Mouse (Mus musculus) hematopoietic stem cell, adult 5-6 weeks (primary cell): ENCODE data around the gene Naa80. TPM values are rescaled to one million over a fixed set of nuclear protein-coding genes. Genes with fewer than 3 reads are reported as not detected.
A peak's percentile ranks its signal among the peaks of the same experiment; 100 is the strongest.
"Not testable (repeated sequence)": the region's sequence is repeated elsewhere in the genome, so short reads cannot be mapped to it uniquely, and the experiment has no call there.

Source experiments
- ATAC-seq, 2 experiments: fragments of 125-278 bp in 1 of 2; replicated peaks in 1 of 2; 2 replicates each; pipeline ENCODE4 v1.8.0; 2016 to 2017; ENCODE audit warnings: inconsistent platforms in 2 of 2, mild to moderate bottlenecking in 2 of 2, moderate number of reproducible peaks in 2 of 2, low read depth in 1 of 2, moderate TSS enrichment in 1 of 2; ENCODE audit not compliant: low FRiP score in 2 of 2, poor library complexity in 2 of 2, severe bottlenecking in 2 of 2, insufficient read depth in 1 of 2, low TSS enrichment in 1 of 2
- total RNA-seq: library from RNA; stranded (forward); fragments of 172-1452, 232-1000 nt; gene quantifications from 2 replicates; pipeline ENCODE4 v1.2.3, GENCODE M21; 2017

The Naa80 gene
- total RNA-seq, 1 experiment from 2014 or later: 12.2 TPM

- no peak for ATAC-seq
Observed at GRCm38 (mm10) chr9:107567702-107568319, 10.9 kb upstream of the Naa80 start, which contains the start of gene Hyal2. Hyal2 (plus strand) TSS chr9:107567945.

DNA sequence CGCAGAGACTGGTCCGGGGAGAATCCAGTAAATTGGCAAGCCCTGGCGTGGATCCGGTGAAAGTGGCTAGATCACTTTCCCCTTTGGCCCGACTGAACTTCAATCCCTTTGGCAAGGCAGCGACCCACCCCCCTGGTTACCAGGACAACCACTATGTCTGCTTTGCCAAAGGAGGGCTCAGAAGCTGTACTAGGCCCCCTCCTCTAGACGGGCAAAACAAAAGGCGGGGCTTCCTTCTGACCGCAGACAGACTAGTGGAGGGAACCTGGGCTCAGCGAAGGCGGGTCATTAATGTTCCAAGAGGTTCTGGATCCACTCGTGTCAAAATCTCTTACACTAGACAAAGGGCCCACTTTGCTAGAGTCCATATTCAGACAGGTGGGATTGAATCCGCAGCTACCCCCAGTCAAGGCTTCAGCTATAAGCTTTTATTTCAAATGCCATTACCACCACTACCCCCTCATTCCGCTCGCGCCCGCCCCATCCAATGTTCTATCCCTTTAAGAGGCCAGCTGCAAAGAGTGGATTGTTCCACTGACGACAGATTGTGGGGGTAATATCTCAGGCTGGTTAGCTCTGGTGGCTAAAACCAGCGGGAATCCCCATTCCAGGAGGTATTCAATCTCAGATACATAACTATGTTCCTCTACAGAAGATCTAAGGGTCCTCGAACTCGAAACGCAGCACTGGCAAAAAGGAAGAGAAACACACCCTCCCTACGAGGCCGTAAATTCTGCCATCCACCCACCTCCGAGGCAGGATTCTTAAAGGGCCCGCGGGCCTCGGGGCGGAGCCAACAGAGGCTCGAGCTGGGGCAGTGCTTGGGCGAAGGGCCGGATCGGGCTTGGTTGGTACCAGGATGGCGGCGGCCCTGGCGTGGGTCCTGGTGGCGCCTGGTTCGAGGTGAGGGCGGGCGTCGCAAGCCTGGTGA, 10.1 kb upstream of the Naa80 start:
- ATAC-seq: peak; percentile 76

DNA sequence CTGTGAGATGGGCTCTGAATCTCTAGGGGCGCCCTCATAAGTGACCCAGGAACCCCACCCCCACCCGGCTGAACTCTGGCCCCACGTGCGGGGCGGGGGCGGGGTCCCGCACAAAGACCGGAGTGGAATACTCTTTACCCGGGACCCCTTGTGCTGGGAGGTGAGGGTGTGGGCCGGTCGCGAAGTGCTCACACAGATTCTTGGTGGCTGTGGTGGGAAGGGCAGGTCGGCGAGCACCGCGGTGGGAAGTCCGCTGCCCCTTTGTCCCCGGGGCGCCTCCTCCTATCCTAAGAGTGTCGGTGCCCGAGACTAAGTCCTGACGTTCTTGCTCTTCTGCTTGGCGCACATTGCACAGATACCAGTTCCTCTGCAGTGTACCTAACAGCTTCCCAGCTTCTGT, 9.4 kb upstream of the Naa80 start:
- ATAC-seq: no peak; a peak in 1 of 4 replicates

DNA sequence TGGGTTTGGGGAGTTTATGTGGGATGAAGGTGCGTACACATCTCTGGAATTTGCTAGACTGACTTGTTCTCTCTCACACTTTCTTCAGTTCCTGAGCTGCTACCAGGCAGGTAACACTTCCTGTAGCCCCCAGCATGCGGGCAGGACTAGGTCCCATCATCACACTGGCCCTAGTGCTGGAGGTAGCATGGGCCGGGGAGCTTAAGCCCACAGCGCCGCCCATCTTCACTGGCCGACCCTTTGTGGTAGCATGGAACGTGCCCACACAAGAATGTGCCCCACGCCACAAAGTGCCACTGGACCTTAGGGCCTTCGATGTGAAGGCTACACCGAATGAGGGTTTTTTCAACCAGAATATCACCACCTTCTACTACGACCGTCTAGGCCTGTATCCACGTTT, 8.7 kb upstream of the Naa80 start:
- ATAC-seq: no peak

DNA sequence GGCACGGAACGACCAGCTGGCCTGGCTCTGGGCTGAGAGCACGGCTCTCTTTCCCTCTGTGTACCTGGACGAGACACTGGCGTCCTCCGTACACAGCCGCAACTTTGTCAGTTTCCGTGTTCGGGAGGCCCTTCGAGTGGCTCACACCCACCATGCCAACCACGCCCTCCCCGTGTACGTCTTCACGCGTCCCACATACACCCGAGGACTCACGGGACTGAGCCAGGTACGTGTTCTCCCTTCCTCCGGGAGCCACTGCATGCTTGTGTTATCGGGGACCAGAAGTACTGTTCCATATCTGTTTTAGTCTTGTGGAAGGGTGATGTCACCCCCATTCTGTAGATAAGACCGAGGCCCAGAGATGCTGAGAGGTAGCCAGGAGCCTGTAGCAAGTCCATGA, 7.8 kb upstream of the Naa80 start:
- ATAC-seq: no peak

GRCm38 (mm10) chr9:107571534-107572326, 7.0 kb upstream of the Naa80 start:
- ATAC-seq: no peak

- ATAC-seq: no peak
Observed at GRCm38 (mm10) chr9:107572327-107572662, 6.4 kb upstream of the Naa80 start.

DNA sequence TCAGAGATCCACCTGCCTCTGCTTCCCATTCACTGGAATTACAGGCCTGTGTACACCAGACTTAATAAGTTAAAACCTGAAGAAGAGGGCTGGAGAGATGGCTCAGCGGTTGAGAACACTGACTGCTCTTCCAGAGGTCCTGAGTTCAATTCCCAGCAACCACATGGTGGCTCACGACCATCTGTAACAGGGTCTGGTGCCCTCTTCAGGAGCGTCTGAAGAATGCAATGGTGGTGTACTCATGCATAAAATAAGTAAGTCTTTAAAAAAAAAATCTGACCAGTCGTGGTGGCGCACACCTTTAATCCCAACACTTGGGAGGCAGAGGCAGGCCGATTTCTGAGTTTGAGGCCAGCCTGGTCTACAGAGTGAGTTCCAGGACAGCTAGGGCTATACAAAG, 4.9 kb upstream of the Naa80 start:
- ATAC-seq: not testable (repeated sequence)

DNA sequence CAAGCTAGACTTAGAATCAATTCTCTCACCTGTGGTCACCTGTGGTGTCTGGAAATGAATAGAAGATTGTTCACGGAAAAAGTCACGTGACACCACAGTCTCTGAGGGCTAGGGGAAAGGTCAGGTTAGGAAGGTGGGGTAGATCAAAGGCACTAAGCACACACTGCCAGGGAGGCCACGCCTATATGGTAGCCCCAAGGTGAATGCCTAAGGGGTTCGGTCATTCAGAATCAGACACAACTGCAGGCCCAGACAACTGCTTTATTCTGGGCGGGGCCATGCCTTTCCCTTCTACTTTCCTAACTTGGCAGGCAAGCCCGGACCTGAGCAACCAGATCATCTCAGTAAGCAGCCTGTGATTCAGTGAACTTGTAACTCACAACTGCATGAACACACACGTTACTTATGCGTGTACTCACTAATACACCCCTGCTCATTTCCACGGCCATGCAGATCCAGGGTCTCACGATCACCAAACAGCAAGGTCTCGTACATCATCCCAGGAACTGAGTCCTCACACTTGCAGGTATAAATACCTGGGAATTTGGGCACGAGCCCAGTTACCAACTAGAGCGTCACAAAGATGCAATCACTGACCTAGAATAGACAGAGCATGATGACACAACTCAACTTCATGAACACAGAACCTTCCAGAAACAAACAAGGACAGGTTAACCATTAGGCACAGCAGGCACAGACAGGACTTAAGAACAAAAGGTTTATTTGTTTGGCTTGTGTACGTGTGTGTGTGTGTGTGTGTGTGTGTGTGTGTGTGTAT, 2.9 kb upstream of the Naa80 start:
- ATAC-seq: no peak

DNA sequence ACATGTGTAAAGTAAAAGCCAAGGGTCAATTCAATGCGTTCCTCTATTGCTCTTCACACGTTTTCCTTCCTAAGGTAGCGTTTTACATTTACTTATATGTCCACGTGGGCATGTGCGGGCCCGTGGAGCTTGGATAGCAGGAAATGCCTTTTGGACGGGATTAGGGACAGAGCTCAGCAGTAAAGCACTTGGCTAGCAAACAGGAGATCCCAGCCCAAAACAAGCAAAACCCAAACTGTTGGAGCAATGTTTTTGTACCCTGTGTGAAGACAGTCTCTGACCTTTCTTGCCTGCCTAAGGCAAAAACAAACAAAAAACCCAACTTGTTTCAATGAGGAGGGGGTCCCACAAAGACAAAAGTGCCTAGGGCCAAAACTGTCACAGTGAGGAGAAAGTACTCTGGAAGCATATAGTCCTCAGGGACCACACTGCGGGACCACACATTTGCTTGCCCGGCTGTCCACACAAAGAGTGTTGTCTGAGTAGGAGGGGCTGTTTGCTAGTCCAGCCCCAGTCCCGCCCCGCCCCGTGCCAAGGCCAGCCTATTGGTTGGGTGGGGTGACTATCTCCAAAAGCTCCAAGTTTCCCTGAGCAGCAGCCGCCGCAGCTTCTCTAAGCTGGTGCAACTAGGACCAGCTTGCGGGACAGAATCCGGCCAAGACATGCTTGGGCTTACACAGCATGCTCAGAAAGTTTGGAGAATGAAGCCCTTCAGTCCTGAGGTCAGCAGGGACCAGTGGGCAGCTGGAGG, 2.2 kb upstream of the Naa80 start, which contains the start of gene Hyal1:
Gene Hyal1, plus strand, starts transcription at position 571 of the 751 bp plus-strand sequence.
- ATAC-seq: peak; percentile 39 to 46; a peak in 2 of 4 replicates

DNA sequence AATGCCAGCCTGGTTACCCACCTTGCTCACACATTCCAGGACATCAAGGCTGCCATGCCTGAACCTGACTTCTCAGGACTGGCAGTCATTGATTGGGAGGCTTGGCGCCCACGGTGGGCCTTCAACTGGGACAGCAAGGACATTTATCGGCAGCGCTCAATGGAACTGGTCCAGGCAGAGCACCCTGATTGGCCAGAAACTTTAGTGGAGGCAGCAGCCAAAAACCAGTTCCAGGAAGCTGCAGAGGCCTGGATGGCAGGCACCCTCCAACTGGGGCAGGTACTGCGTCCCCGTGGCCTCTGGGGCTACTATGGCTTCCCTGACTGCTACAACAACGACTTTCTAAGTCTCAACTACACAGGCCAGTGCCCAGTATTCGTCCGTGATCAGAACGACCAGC, 816 bp upstream of the Naa80 start:
- no peak for ATAC-seq

DNA sequence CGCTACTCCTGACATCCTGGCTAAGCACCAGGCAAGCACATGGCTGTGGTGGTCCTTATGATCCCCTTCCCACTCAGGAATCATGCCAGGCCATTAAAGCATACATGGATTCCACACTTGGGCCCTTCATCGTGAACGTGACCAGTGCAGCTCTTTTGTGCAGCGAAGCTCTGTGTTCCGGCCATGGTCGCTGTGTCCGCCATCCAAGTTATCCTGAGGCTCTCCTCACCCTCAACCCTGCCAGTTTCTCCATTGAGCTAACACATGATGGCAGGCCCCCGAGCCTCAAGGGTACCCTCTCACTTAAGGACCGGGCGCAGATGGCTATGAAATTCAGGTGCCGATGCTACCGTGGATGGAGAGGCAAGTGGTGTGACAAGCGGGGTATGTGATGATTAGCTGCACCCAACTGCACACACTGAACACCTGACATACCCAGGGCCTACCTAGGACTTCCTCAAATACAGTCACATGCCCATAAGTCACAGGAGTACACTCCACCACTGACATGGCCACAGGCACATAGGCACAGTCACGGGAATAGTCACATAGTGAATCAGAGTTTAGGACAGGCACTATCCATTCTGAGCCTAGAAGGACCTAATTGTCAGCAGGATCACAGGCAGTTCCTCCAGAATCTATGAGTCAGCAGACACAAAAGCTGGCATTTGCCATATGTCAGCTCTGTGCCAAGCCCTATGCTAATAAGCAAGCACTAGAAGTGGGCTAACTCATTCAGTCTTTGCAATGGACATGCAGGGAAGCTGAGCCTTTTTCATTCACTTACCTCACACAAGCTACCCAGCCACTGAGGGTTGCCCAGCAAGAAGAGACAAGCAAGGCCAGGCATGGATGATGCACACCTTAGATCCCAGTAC, 575 bp downstream of the Naa80 start:
- ATAC-seq: no peak

DNA sequence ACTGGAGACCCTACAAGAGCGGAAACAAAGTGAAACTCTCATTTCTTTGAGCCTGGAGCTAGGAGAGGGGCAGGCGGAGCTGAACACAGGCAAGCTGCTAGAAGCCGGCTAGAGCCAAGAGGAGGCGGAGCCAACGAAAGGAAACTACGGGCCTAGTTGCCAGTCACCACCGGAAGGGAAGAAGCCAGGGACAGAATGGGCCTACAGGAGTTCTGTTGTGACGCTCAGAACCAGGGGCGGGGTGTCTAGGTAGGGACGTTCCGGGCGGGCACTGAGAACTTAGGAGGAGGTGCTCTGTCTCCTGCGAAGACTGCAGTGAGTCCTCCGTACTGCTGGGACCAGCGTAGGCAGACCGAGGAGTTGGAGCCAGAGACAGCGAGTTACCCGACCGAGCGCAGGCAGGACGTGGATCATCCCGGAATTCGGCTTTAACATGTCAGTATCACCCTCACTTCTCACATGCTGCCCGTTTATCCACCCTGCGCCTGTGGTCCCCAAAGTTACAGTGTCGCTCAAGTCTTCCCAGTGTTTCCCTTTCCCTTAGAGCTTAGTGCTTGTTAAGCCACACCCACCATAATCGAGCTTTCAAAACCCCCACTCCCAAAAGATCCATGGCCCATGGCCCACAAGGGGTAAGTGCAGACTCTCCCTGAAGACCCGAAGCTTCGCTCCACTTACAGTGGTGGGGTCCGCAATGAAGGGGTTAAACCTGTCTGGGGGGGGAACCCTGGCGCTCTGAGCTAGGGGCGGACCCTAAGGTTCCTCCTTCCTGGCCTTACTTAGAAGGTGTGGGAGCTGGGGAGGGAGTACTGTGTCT, 2.0 kb downstream of the Naa80 start, which contains the start of gene Hyal3:
Gene Hyal3, plus strand, starts transcription at position 318 of the 817 bp plus-strand sequence.
- ATAC-seq: peak; percentile 68 to 83

DNA sequence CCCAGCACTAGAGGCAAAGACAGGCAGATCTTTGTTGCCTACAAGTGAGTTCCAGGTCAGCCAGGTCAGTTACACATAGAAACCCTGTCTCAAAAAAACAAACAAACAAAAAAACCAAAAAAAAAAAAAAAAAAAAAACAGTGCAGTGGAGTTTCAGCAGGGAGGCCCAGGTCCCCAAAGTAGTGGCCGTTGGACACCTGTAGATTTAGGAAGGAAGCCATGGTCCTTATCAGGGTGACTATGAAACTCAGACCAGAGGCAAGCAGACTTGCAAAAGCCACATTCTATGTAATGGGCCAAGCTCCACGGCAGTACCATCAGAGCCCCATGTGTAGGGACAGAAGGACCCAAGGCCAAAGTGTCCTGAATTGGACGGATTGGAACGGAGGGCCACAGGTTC, 2.9 kb downstream of the Naa80 start:
- no peak for ATAC-seq

- no peak for ATAC-seq
Observed at GRCm38 (mm10) chr9:107582509-107583062, 3.9 kb downstream of the Naa80 start.
